Mouse (Mus musculus): ENCODE measurements around the gene Gm49325. TPM values are rescaled to one million over a fixed set of nuclear protein-coding genes. Genes with fewer than 3 reads are reported as not detected.
"Not testable (repeated sequence)": the region's sequence is repeated elsewhere in the genome, so short reads cannot be mapped to it uniquely, and the experiment has no call there.

Gene Gm49325
- polyA plus RNA-seq, 1 experiment from 2014 or later = 5.1 TPM

- Histone ChIP-seq H3K9me3 (replicated peaks) (no peaks in the 10 kb centered on the region), H3K4me1 (no peaks in the 10 kb centered on the region), H3K4me3 (no peak overlapping the region), H3K36me3 (no peaks in the 10 kb centered on the region), H3K9ac (no peak overlapping the region), H3K4me2 (no peak overlapping the region), H3K27ac (no peak overlapping the region), H3K27me3 (replicated peaks) (peaks cover 49% of the 10 kb centered on the region)
- ATAC-seq = no peak
- 36% methylated on average over 43 of the region's 43 CpGs for WGBS (ENCODE audit: insufficient replicate concordance)
Observed at GRCm38 (mm10) chr10:77663949-77664665, 58.1 kb downstream of the Gm49325 start.

GRCm38 (mm10) chr10:77666342-77666741 lies 60.3 kb downstream of the Gm49325 start:
- no peaks in the 10 kb centered on the region for H3K9me3 ChIP-seq (replicated peaks)
- no peak overlapping the region for H3K4me3 ChIP-seq
- 75% methylated on average over 8 of the region's 8 CpGs for WGBS (ENCODE audit: insufficient replicate concordance)
- H3K9ac ChIP-seq = no peak overlapping the region
- H3K27ac ChIP-seq = no peak overlapping the region
- H3K4me1 ChIP-seq = peaks cover 14% of the 10 kb centered on the region
- H3K4me2 ChIP-seq = no peak overlapping the region
- no peaks in the 10 kb centered on the region for H3K36me3 ChIP-seq
- H3K27me3 ChIP-seq (replicated peaks) = peaks cover 49% of the 10 kb centered on the region
- no peak for ATAC-seq

- WGBS (ENCODE audit: insufficient replicate concordance) = 75% methylated on average over 4 of the region's 4 CpGs
- Histone ChIP-seq H3K27ac (no peak overlapping the region), H3K27me3 (replicated peaks) (peaks cover 48% of the 10 kb centered on the region), H3K9ac (no peak overlapping the region), H3K4me1 (peaks cover 23% of the 10 kb centered on the region), H3K9me3 (replicated peaks) (no peaks in the 10 kb centered on the region), H3K36me3 (no peaks in the 10 kb centered on the region), H3K4me2 (no peak overlapping the region), H3K4me3 (no peak overlapping the region)
- ATAC-seq = no peak
Observed at GRCm38 (mm10) chr10:77667402-77667801, 61.4 kb downstream of the Gm49325 start.

- H3K27ac ChIP-seq = peak overlapping the region; percentile 74
- WGBS (ENCODE audit: insufficient replicate concordance) = 67% methylated on average over 4 of the region's 4 CpGs
- no peak overlapping the region for H3K9ac ChIP-seq
- no peak overlapping the region for H3K4me2 ChIP-seq
- H3K4me1 ChIP-seq = peaks cover 25% of the 10 kb centered on the region
- H3K4me3 ChIP-seq = no peak overlapping the region
- H3K9me3 ChIP-seq (replicated peaks) = no peaks in the 10 kb centered on the region
- no peaks in the 10 kb centered on the region for H3K36me3 ChIP-seq
- peaks cover 40% of the 10 kb centered on the region for H3K27me3 ChIP-seq (replicated peaks)
- ATAC-seq = no peak; the same call in 1 of the 2 replicates
Observed at GRCm38 (mm10) chr10:77670710-77671109, 64.7 kb downstream of the Gm49325 start.

GRCm38 (mm10) chr10:77671519-77671918 lies 65.5 kb downstream of the Gm49325 start:
- ATAC-seq = peak; percentile 89
- H3K4me1 ChIP-seq = peaks cover 25% of the 10 kb centered on the region
- no peak overlapping the region for H3K4me3 ChIP-seq
- H3K9me3 ChIP-seq (replicated peaks) = no peaks in the 10 kb centered on the region
- H3K27me3 ChIP-seq (replicated peaks) = peaks cover 41% of the 10 kb centered on the region
- no peak overlapping the region for H3K9ac ChIP-seq
- H3K4me2 ChIP-seq = peak overlapping the region; percentile 42
- H3K27ac ChIP-seq = peak overlapping the region; percentile 74
- no peaks in the 10 kb centered on the region for H3K36me3 ChIP-seq
- 5% methylated on average over 4 of the region's 4 CpGs for WGBS (ENCODE audit: insufficient replicate concordance)

- no peaks in the 10 kb centered on the region for H3K36me3 ChIP-seq
- no peak overlapping the region for H3K9ac ChIP-seq
- H3K27ac ChIP-seq = no peak overlapping the region
- ATAC-seq = no peak
- peaks cover 30% of the 10 kb centered on the region for H3K4me1 ChIP-seq
- H3K4me3 ChIP-seq = no peak overlapping the region
- no peak overlapping the region for H3K4me2 ChIP-seq
- 51% methylated on average over 13 of the region's 13 CpGs for WGBS (ENCODE audit: insufficient replicate concordance)
- H3K9me3 ChIP-seq (replicated peaks) = no peaks in the 10 kb centered on the region
- peaks cover 53% of the 10 kb centered on the region for H3K27me3 ChIP-seq (replicated peaks)
Observed at GRCm38 (mm10) chr10:77673765-77674164, 67.8 kb downstream of the Gm49325 start.

GRCm38 (mm10) chr10:77677562-77677961 lies 71.6 kb downstream of the Gm49325 start:
- H3K36me3 ChIP-seq = no peaks in the 10 kb centered on the region
- H3K27me3 ChIP-seq (replicated peaks) = peaks cover 81% of the 10 kb centered on the region
- H3K4me3 ChIP-seq = peak overlapping the region; percentile 15; the same call in 1 of the 2 replicates
- H3K9me3 ChIP-seq (replicated peaks) = no peaks in the 10 kb centered on the region
- H3K4me1 ChIP-seq = peaks cover 7% of the 10 kb centered on the region; the same call in 1 of the 2 replicates
- no peak overlapping the region for H3K9ac ChIP-seq
- 5% methylated on average over 35 of the region's 35 CpGs for WGBS (ENCODE audit: insufficient replicate concordance)
- no peak for ATAC-seq
- peak overlapping the region; percentile 43 for H3K4me2 ChIP-seq
- H3K27ac ChIP-seq = no peak overlapping the region

- WGBS (ENCODE audit: insufficient replicate concordance) = 50% methylated on average over 7 of the region's 7 CpGs
- peaks cover 90% of the 10 kb centered on the region for H3K27me3 ChIP-seq (replicated peaks)
- H3K4me1 ChIP-seq = peaks cover under 1% of the 10 kb centered on the region; the same call in 1 of the 2 replicates
- no peak overlapping the region for H3K4me2 ChIP-seq
- no peak for ATAC-seq
- no peak overlapping the region for H3K9ac ChIP-seq
- no peak overlapping the region for H3K4me3 ChIP-seq
- no peaks in the 10 kb centered on the region for H3K36me3 ChIP-seq
- no peak overlapping the region for H3K27ac ChIP-seq
- H3K9me3 ChIP-seq (replicated peaks) = no peaks in the 10 kb centered on the region
Observed at GRCm38 (mm10) chr10:77682994-77683393, 77.0 kb downstream of the Gm49325 start.

- no peak overlapping the region for H3K27ac ChIP-seq
- H3K9me3 ChIP-seq (replicated peaks) = no peaks in the 10 kb centered on the region
- no peaks in the 10 kb centered on the region for H3K4me1 ChIP-seq
- no peak overlapping the region for H3K4me3 ChIP-seq
- peaks cover 90% of the 10 kb centered on the region for H3K27me3 ChIP-seq (replicated peaks)
- H3K4me2 ChIP-seq = no peak overlapping the region
- no peak for ATAC-seq
- no peak overlapping the region for H3K9ac ChIP-seq
- no peaks in the 10 kb centered on the region for H3K36me3 ChIP-seq
- 37% methylated on average over 8 of the region's 8 CpGs for WGBS (ENCODE audit: insufficient replicate concordance)
Observed at GRCm38 (mm10) chr10:77684181-77684580, 78.2 kb downstream of the Gm49325 start.

GRCm38 (mm10) chr10:77685895-77686664 lies 80.1 kb downstream of the Gm49325 start, which contains the start of gene Tspear:
Gene Tspear (plus strand): TSS chr10:77686569.
- H3K36me3 ChIP-seq = no peaks in the 10 kb centered on the region
- H3K9ac ChIP-seq = no peak within 1 kb of the TSS
- ATAC-seq = no peak
- H3K27me3 ChIP-seq (replicated peaks) = peaks cover 89% of the 10 kb centered on the region
- H3K4me3 ChIP-seq = no peak within 1 kb of the TSS
- 5% methylated on average over 22 of the region's 22 CpGs for WGBS (ENCODE audit: insufficient replicate concordance)
- H3K4me2 ChIP-seq = no peak within 1 kb of the TSS
- H3K4me1 ChIP-seq = no peaks in the 10 kb centered on the region
- no peak within 1 kb of the TSS for H3K27ac ChIP-seq
- no peaks in the 10 kb centered on the region for H3K9me3 ChIP-seq (replicated peaks)

- Histone ChIP-seq H3K27ac (no peak overlapping the region), H3K9ac (no peak overlapping the region), H3K36me3 (no peaks in the 10 kb centered on the region), H3K4me1 (no peaks in the 10 kb centered on the region), H3K27me3 (replicated peaks) (peaks cover 91% of the 10 kb centered on the region), H3K4me2 (no peak overlapping the region), H3K9me3 (replicated peaks) (no peaks in the 10 kb centered on the region), H3K4me3 (no peak overlapping the region)
- no peak for ATAC-seq
- 21% methylated on average over 10 of the region's 10 CpGs for WGBS (ENCODE audit: insufficient replicate concordance)
Observed at GRCm38 (mm10) chr10:77687021-77687420, 81.0 kb downstream of the Gm49325 start.

GRCm38 (mm10) chr10:77690356-77690807 lies 84.4 kb downstream of the Gm49325 start, which contains the start of gene Gm19402:
Gene Gm19402 (minus strand): TSS chr10:77690757.
- not testable (repeated sequence) for ATAC-seq; H3K27ac ChIP-seq; H3K9me3 ChIP-seq (replicated peaks); H3K36me3 ChIP-seq; H3K9ac ChIP-seq; H3K4me2 ChIP-seq; H3K4me1 ChIP-seq; H3K4me3 ChIP-seq
- H3K27me3 ChIP-seq (replicated peaks) = peaks cover 77% of the 10 kb centered on the region
- WGBS (ENCODE audit: insufficient replicate concordance) = 48% methylated on average over 3 of the region's 3 CpGs
